Mouse (Mus musculus) testis, postnatal 14 days (tissue): ENCODE data around the gene Gm9.
"Not testable (repeated sequence)": the region's sequence is repeated elsewhere in the genome, so short reads cannot be mapped to it uniquely, and the experiment has no call there.

Experiments used
- DNase-seq: peaks from one replicate; pipeline ENCODE4 v3.0.0; 2021; ENCODE audit warnings: low spot score

Gene Gm9

DNA sequence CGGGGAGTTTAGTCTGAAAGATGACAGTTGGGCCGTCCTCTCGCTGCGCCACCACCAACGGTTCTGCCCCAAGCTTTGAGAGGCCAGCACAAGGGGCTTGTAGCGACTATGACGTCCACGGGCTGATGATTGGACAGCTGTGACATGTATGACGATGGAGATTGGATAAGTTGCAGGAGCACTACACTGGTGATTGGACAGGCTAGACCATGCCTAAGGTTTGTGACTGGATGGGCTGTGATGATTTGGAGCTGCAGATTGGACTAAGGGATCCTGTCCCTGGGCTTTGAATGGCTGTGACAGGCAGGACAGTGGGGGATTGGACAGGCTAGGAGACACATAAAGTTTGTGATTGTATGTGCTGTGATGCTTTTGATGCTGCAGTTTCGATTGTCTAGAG, at the start of gene Gm9:
Gene Gm9, minus strand, starts transcription at position 101 of the 400 bp plus-strand sequence.
- DNase-seq: no peak

- DNase-seq: not testable (repeated sequence)
Measured at GRCm38 (mm10) chrX:37249619-37250018, 38.8 kb upstream of the Gm9 start, which contains the start of gene Rhox3a. Gene Rhox3a (plus strand): TSS chrX:37249919.

DNA sequence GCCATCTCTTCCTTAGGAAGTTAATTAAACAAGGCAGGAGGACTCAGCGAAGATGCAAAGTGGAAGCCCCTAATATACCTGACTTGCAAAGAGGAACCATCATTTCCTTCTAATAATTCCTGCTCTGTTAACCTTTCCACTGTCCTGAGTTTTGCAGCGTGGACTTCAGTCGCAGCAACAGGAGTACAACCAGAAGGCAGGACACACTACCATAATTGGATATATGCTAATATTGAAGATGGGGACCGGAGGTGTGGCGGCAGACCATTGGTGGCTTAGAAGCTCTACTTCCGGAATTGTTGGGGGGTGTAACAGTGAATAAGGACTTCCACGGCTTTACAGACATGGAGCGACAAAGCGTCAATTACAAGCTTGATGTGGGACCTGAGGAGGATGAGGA, 33.8 kb upstream of the Gm9 start, which contains the start of gene Rhox2a:
Gene Rhox2a, plus strand, starts transcription at position 301 of the 400 bp plus-strand sequence.
- DNase-seq: not testable (repeated sequence)

DNA sequence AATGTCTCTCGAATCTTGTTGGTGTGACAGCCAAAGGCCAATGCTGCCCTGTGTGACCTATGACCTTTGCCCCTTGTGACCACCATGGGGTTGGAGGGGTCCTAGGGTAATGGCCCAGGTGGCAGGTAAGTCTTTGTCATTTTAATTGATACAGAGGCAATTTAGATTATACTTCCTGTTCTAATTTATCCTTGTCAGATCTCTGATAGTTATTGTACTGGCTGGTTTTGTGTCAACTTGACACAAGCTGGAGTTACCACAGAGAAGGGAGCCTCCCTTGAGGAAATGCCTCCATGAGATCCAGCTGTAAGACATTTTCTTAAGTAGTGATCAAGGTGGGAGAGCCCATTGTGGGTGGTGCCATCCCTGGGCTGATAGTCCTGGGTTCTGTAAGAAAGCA, 11.3 kb upstream of the Gm9 start, which contains the start of gene Rhox1:
Gene Rhox1, minus strand, starts transcription at position 101 of the 400 bp plus-strand sequence.
- not testable (repeated sequence) for DNase-seq

GRCm38 (mm10) chrX:37198676-37199075, 12.2 kb downstream of the Gm9 start:
- no peak for DNase-seq

DNA sequence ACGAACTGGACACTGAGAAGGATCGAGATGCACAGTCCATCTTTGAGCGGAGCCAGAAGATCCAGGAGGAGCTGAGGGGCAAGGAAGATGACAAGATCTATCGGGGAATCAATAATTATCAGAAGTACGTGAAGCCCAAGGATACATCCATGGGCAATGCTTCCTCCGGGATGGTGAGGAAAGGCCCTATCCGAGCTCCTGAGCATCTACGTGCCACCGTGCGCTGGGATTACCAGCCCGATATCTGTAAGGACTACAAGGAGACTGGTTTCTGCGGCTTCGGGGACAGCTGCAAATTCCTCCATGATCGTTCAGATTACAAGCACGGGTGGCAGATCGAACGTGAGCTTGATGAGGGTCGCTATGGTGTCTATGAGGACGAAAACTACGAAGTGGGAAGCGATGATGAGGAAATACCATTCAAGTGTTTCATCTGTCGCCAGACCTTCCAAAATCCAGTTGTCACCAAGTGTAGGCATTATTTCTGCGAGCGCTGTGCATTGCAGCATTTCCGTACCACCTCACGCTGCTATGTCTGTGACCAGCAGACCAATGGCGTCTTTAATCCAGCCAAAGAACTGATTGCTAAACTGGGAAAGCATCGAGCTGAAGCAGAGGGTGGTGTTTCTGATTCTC, 19.0 kb downstream of the Gm9 start:
- DNase-seq: no peak

- peak; percentile 87 for DNase-seq
Measured at GRCm38 (mm10) chrX:37191105-37191743, 19.6 kb downstream of the Gm9 start, which contains the start of the genes Ndufa1 and Rnf113a1. Gene Ndufa1 (minus strand): TSS chrX:37191163. Gene Rnf113a1 (plus strand): TSS chrX:37191245.

GRCm38 (mm10) chrX:37190755-37191104, 20.1 kb downstream of the Gm9 start:
- DNase-seq: no peak

DNA sequence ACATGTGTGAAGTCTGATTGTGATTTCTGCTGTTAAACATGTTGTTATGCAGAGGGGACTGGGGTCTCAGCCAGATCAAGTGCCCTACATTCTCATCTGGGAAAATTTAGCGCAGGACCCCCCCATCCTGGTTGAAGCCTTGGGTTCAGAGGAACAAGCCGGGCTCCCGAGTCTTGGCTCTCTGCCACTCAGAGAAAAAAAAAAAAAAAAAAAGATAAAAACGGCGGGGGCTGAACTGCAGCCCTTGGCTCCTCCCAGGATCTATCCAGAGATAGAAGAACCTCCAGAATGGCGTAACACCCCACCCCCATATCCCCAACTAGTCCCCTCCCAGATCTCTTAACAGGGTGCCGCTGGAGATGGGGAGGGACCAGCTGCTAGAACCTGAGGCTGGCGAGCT, 26.4 kb downstream of the Gm9 start:
- not testable (repeated sequence) for DNase-seq

DNA sequence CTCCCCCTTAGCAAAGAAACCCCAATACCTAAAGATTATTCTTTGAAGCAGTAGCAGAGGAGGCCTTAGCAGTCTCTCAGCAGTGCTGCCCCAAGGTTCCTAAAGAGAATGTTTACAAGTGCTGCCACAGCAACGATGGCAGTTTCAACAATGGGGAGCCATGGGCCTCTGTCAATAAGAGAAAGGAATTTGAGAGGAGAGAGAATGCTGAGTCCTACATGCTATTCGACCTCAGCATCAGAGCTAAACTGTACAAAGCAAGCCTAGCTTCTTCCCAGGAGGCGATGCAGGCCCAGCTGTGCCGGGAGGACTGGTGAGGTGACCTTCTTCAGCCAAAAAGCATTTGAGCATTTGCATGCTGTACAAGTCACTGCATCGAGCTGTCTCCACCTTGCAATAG, 42.1 kb downstream of the Gm9 start, which contains the start of gene Akap14:
Gene Akap14, minus strand, starts transcription at position 101 of the 400 bp plus-strand sequence.
- DNase-seq: no peak

DNA sequence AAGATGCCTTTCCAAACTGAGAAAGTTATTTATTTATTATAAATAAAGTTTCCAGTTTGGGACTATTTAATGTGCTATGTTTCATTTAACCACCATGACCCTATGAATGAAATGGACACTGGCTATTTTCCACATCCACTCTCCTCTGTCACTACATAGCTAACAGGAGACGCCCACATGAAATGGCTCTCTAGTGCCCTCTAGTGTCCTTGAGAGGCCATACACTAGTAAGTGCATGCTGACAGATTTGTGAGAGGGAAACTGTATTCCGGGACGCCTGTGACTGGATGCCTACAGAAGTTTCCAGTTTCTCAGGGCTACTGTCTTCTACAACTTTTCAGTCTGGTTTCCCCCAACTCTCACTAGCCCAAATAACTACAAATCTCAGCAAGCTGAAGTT, 43.8 kb downstream of the Gm9 start:
- no peak for DNase-seq

DNA sequence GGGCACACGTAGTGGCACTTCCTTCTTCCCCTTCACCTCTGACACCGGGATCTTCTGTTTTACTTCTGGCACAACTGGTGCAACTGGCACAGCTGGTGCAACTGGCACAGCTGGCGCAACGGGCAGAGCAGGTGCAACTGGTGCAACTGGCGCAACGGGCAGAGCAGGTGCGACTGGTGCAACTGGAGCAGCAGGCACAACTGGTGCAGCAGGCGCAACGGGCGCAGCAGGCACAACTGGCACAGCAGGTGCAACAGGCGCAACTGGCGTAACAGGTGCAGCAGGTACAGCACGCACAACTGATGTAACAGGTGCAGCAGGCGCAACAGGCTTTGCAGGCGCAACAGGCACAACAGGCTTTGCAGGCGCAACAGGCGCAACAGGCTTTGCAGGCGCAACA, 47.7 kb downstream of the Gm9 start:
- no peak for DNase-seq

DNA sequence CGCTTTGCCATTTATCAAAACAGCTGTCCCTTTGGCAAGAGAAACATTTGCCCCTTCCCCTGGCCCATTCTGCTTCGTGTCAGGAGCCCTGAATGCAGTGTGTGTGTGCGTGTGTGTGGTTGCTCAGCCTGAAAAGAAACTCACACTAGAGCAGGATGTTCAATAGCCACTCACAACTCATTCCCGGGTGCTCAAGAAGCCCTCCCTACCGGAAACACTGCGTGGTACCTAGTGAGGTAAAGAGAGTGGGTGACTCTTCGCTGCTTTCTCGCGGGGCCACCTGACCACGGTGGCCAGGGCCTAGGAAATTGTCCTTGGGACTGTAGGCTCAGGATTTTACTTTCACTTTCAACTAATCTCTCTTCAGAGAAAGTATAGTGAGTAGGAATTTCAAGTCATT, 49.7 kb downstream of the Gm9 start:
- no peak for DNase-seq
